Mouse (Mus musculus) embryonic facial prominence, embryonic 14.5 days (tissue): ENCODE results near the gene Fam184a. TPM values are rescaled to one million over a fixed set of nuclear protein-coding genes. Genes with fewer than 3 reads are reported as not detected.
A peak's percentile ranks its signal among the peaks of the same experiment; 100 is the strongest.

Experiments
- ATAC-seq: fragments of 200-750 bp; cut with Nextera tagmentation; 2 replicates; pipeline ENCODE4 v1.8.0; 2017; ENCODE audit warnings: low read depth, moderate number of reproducible peaks, moderate TSS enrichment
- DNase-seq: peaks from one replicate; pipeline ENCODE4 v3.0.0-alpha.2; 2015; ENCODE audit warnings: low spot score
- H3K27ac ChIP-seq: fragments of 300-500 bp; sonication (generic); replicated peaks from 2 replicates; pipeline ENCODE4 v1.5.1; 2014; ENCODE audit warnings: low read depth, mild to moderate bottlenecking, low read length, moderate library complexity
- H3K27me3 ChIP-seq: fragments of 300-500 bp; sonication (generic); replicated peaks from 2 replicates; pipeline ENCODE4 v1.6.1; 2014; ENCODE audit warnings: low read length; ENCODE audit not compliant: control insufficient read depth, insufficient read depth
- H3K36me3 ChIP-seq: fragments of 300-500 bp; sonication (generic); 2 replicates; pipeline ENCODE4 v1.6.1; 2014; ENCODE audit warnings: low read length, mixed read lengths; ENCODE audit not compliant: control insufficient read depth, insufficient read depth
- H3K4me1 ChIP-seq: fragments of 300-500 bp; sonication (generic); 2 replicates; pipeline ENCODE4 v1.6.1; 2014; ENCODE audit warnings: antibody characterized with exemption, low read length; ENCODE audit not compliant: control insufficient read depth, insufficient read depth
- H3K4me2 ChIP-seq: fragments of 300-500 bp; sonication (generic); 2 replicates; pipeline ENCODE4 v1.6.1; 2014; ENCODE audit warnings: low read depth, mild to moderate bottlenecking, low read length, moderate library complexity, mixed read lengths
- H3K4me3 ChIP-seq: fragments of 300-500 bp; sonication (generic); 2 replicates; pipeline ENCODE4 v1.5.1; 2014; ENCODE audit warnings: low read depth, mild to moderate bottlenecking, low read length
- H3K9ac ChIP-seq: fragments of 300-500 bp; sonication (generic); 2 replicates; pipeline ENCODE4 v1.6.1; 2014; ENCODE audit warnings: low read depth, mild to moderate bottlenecking, low read length, moderate library complexity, mixed read lengths
- H3K9me3 ChIP-seq: fragments of 300-500 bp; sonication (generic); 2 replicates; pipeline ENCODE4 v1.6.1; 2016; ENCODE audit warnings: low read length; ENCODE audit not compliant: control insufficient read depth
- WGBS: fragments of 180-500 bp; shearing (Covaris S2); extraction: QIAGEN DNeasy Blood & Tissue Kit; methylation state at CpG from one replicate; pipeline ENCODE4 v1.1.7; 2014; 5-methylcytosine and 5-hydroxymethylcytosine counted together
- polyA plus RNA-seq: library from polyadenylated mRNA; unstranded; fragments of >200 nt; fragmentation: Nextera tagmentation; extraction: Ambion mirVana; gene quantifications from 2 replicates; pipeline ENCODE4 v1.2.1, GENCODE M21; 2014

Fam184a gene
- polyA plus RNA-seq, 1 experiment from 2014 or later = 4.3 TPM

DNA sequence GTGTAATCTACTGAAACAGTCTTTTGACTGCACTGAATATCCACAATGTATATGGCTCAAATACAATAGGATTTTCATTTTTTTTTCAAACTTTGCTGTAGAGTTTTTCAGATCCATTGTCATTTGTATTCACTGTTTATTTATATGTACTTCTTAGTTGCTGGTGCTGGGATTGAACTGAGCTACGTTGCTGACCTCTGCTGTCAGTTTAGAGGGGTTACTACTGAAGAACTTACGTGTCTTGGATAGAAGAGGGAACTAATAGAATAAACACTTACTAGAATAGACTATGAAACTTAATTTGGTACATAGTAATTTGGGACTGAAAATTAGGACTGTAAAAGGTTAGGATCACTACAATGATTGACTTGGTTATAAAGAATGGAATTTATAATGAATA, 145.6 kb downstream of the Fam184a start:
- Histone ChIP-seq H3K9me3 (no peaks in the 10 kb centered on the region), H3K27me3 (no peaks in the 10 kb centered on the region), H3K36me3 (peaks cover 80% of the 10 kb centered on the region), H3K9ac (no peak overlapping the region), H3K4me2 (no peak overlapping the region), H3K27ac (no peak overlapping the region), H3K4me3 (no peak overlapping the region), H3K4me1 (peaks cover 3% of the 10 kb centered on the region)
- no peak for ATAC-seq
- DNase-seq = no peak
- 71% methylated on average over 2 of the region's 2 CpGs for WGBS

DNA sequence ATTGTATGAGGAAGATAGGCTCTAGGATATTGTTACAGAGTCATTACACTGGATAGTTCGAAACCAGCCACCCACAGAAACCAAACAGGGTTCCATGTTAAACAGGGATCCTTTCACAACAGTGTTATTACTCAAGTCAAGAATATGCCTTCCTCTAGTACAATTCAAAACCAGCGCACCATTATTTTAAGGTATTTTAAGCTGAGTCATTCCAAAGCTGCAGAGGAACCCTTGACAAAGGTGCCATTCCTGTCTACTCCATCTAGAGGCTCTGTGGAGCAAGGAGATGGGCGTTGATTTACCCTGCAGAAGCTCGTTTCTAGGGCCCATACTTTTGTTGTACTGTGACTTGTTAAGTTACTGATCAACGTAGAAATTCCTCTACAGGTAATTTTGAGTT, 152.1 kb downstream of the Fam184a start:
- Histone ChIP-seq H3K4me2 (peak overlapping the region; percentile 74), H3K27me3 (no peaks in the 10 kb centered on the region), H3K9ac (no peak overlapping the region), H3K36me3 (peaks cover 29% of the 10 kb centered on the region), H3K4me3 (peak overlapping the region; percentile 95; the same call in 1 of the 2 replicates), H3K4me1 (peaks cover 26% of the 10 kb centered on the region), H3K27ac (no peak overlapping the region), H3K9me3 (no peaks in the 10 kb centered on the region)
- peak; percentile 26 for DNase-seq
- ATAC-seq = no peak
- WGBS = 56% methylated on average over 5 of the region's 5 CpGs

DNA sequence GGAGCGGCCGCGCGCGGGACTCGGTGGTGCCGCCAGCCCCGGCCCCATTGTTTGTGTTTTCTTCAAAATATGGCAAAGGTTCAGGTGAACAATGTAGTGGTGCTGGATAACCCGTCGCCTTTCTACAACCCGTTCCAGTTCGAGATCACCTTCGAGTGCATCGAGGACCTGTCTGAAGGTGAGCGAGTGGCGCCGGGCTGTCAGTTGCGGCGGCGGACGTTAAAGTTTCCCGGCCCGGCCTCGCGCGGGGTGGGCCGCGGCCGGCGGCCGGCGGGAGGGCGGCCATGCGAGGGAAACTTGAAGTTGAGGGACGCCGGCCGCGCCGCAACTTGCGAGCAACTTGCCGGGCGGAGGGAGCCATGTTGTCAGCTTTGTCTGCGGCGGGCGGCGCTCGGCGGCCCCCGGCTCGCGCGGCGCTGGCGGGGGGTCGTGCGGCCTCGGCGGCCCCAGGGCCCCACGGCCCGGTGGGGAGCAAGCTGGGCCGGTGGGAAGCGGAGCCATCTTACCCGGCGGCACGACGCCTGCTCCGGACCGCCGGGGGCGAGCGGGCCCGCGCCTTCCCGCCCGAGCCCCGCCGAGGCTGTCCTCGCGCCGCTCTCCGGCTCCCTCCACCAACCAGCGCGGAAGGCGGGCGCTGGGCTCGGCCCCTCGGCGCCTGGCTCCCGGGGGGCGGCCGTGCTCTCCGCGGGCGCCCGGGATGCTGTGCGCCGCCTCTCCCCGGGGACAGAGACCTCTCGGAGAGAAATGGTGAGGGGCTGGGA, 153.6 kb downstream of the Fam184a start:
- H3K9ac ChIP-seq = peak overlapping the region; percentile 98
- ATAC-seq (peak; percentile 12), DNase-seq (peak; percentile 47)
- H3K4me1 ChIP-seq = peaks cover 26% of the 10 kb centered on the region
- peaks cover 16% of the 10 kb centered on the region for H3K36me3 ChIP-seq
- H3K27me3 ChIP-seq = no peaks in the 10 kb centered on the region
- peak overlapping the region; percentile 99 for H3K27ac ChIP-seq
- under 1% methylated on average over 44 of the region's 99 CpGs for WGBS
- peak overlapping the region; percentile 74 for H3K4me2 ChIP-seq
- no peaks in the 10 kb centered on the region for H3K9me3 ChIP-seq
- H3K4me3 ChIP-seq = peak overlapping the region; percentile 95

DNA sequence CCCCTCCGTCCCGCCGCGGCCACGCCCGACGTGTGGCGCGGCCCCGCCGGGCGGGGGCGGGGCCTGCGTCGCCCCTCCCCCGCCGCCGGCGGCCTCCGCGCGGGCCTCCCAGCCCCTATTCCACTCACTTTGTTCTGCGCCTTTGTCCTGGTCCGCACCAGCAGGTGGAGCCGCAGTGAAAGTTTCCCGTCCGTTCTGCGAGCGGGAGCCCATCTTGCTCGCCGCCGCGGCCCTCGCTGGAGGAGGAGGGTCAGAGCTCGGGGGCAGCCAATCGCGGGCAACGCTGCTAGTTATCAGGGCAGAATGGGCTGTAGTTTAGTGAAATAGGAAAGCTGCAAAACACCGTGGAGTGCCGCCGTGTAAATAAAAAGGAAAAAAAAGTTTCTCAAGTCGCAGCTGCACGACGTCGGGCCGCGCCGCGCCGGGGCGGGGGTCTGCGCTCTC, 154.2 kb downstream of the Fam184a start, which contains the start of gene Asf1a:
TSS of gene Asf1a (plus strand) at position 81 of the 444 bp plus-strand sequence.
- no peaks in the 10 kb centered on the region for H3K27me3 ChIP-seq
- under 1% methylated on average over 37 of the region's 52 CpGs for WGBS
- peaks cover 26% of the 10 kb centered on the region for H3K4me1 ChIP-seq
- H3K4me3 ChIP-seq = peak within 1 kb of the TSS; percentile 95
- H3K4me2 ChIP-seq = peak within 1 kb of the TSS; percentile 74
- ATAC-seq = peak; percentile 98
- peak; percentile 99 for DNase-seq
- H3K9me3 ChIP-seq = no peaks in the 10 kb centered on the region
- peak within 1 kb of the TSS; percentile 99 for H3K27ac ChIP-seq
- H3K9ac ChIP-seq = peak within 1 kb of the TSS; percentile 98
- H3K36me3 ChIP-seq = peaks cover 12% of the 10 kb centered on the region

DNA sequence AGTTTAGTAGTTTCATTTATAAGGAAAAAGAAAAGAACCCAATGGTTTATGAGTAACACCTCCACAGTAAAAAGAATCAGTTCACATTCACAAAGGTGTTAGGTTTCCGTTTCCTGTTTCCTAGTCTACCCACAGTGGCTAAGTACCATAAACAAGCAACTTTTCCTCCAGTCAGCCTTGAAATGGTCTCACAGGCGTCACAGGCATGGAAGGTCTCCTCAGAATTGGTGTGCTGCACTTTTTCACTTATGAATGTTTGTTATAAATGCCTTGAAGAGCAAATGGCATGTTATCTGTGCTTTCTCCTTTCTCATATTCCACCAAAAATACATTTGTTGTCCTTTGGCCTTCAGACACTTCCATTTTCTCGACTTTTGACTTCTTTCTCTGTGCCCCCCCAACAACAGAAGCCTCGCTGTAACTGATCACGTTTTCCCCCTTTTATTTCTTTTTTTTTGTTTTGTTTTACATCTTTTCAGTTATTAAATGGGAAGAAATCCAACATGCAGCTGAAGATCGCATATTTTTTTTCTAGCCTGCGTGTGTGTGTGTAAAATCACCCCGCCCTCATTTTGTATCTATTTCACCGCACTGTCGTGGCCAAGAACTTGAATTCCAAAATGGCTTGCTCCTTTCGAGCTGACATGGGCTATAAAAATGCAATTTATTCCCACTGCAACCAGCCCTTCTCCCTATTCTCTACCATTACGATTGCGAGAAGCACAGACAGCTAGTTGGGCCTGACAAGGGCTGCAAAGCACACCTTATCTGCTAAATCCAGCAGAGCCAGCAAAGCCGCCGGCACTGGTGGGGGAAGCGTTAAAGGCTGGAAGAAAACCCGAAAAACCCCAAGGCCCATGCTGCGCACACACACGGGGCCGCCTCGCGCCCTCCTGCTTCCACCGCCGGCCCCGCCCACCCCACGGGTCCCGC, 154.9 kb downstream of the Fam184a start:
- peak; percentile 94 for ATAC-seq
- WGBS = 5% methylated on average over 17 of the region's 27 CpGs
- Histone ChIP-seq H3K4me3 (peak overlapping the region; percentile 95), H3K36me3 (peaks cover 6% of the 10 kb centered on the region; the same call in 1 of the 2 replicates), H3K27me3 (no peaks in the 10 kb centered on the region), H3K4me2 (peak overlapping the region; percentile 74), H3K9me3 (no peaks in the 10 kb centered on the region), H3K9ac (peak overlapping the region; percentile 98), H3K4me1 (peaks cover 26% of the 10 kb centered on the region), H3K27ac (peak overlapping the region; percentile 99)
- DNase-seq = peak; percentile 75

DNA sequence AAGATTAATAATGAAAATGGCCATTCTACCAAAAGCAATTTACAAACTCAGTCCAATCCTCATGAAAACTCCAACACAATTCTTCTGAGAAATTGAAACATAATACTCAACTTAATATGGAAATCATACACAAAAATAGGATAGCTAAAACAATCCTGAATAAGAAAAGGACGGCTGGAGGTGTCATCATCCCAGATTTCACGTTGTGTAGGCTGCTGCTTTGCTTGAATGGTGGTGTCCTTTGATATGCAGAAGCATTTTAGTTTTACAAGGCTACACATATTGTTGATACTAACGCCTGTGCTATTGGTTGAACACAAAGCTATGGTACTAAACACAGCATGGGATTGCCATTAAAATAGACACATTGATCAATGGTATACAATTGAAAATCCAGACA, 165.1 kb downstream of the Fam184a start:
- H3K4me2 ChIP-seq = no peak overlapping the region
- 78% methylated on average over 3 of the region's 3 CpGs for WGBS
- no peaks in the 10 kb centered on the region for H3K4me1 ChIP-seq
- H3K27ac ChIP-seq = no peak overlapping the region
- DNase-seq (no peak), ATAC-seq (no peak)
- H3K9me3 ChIP-seq = no peaks in the 10 kb centered on the region
- no peak overlapping the region for H3K4me3 ChIP-seq
- no peaks in the 10 kb centered on the region for H3K27me3 ChIP-seq
- H3K9ac ChIP-seq = no peak overlapping the region
- H3K36me3 ChIP-seq = no peaks in the 10 kb centered on the region

Other genes with a start within 250 kb of the Fam184a start
- gene Asf1a, start 154.4 kb downstream of the Fam184a start, polyA plus RNA-seq = 94.9 and 102 TPM in 2 replicates
- gene Mcm9, start 120.7 kb downstream of the Fam184a start, polyA plus RNA-seq = 9.6 and 12.7 TPM in 2 replicates